Mouse (Mus musculus) stomach, embryonic 14.5 days (tissue): ENCODE measurements around the gene Rnf215. TPM values are rescaled to one million over a fixed set of nuclear protein-coding genes. Genes with fewer than 3 reads are reported as not detected.
A peak's percentile ranks its signal among the peaks of the same experiment; 100 is the strongest.

Source experiments
- ATAC-seq: fragments of 200-750 bp; cut with Nextera tagmentation; 2 replicates; pipeline ENCODE4 v1.8.0; 2017; ENCODE audit warnings: low read depth, moderate TSS enrichment; ENCODE audit not compliant: insufficient number of reproducible peaks, insufficient read depth, low FRiP score
- H3K27ac ChIP-seq: fragments of 300-500 bp; sonication (generic); 2 replicates; pipeline ENCODE4 v1.5.1; 2014; ENCODE audit warnings: mild to moderate bottlenecking, low read length, moderate library complexity, mixed read lengths
- H3K27me3 ChIP-seq: fragments of 300-500 bp; sonication (generic); 2 replicates; pipeline ENCODE4 v1.6.1; 2014; ENCODE audit warnings: low read length, control low read depth, mixed read lengths; ENCODE audit not compliant: control insufficient read depth, insufficient read depth
- H3K36me3 ChIP-seq: fragments of 300-500 bp; sonication (generic); 2 replicates; pipeline ENCODE4 v1.6.1; 2014; ENCODE audit warnings: mild to moderate bottlenecking, control low read depth, low read length, moderate library complexity, mixed read lengths; ENCODE audit not compliant: control insufficient read depth, insufficient read depth
- H3K4me1 ChIP-seq: fragments of 300-500 bp; sonication (generic); 2 replicates; pipeline ENCODE4 v1.6.1; 2014; ENCODE audit warnings: low read length, control low read depth, mixed read lengths; ENCODE audit not compliant: control insufficient read depth, insufficient read depth
- H3K4me2 ChIP-seq: fragments of 300-500 bp; sonication (generic); replicated peaks from 2 replicates; pipeline ENCODE4 v1.6.1; 2014; ENCODE audit warnings: low read depth, low read length, control low read depth
- H3K4me3 ChIP-seq: fragments of 300-500 bp; sonication (generic); 2 replicates; pipeline ENCODE4 v1.5.1; 2014; ENCODE audit warnings: low read depth, low read length, control low read depth
- H3K9ac ChIP-seq: fragments of 300-500 bp; sonication (generic); replicated peaks from 2 replicates; pipeline ENCODE4 v1.6.1; 2014; ENCODE audit warnings: low read depth, mild to moderate bottlenecking, control low read depth, low read length, moderate library complexity, mixed read lengths
- H3K9me3 ChIP-seq: fragments of 300-500 bp; sonication (generic); 2 replicates; pipeline ENCODE4 v1.6.1; 2016; ENCODE audit warnings: low read depth, low read length, control low read depth; ENCODE audit not compliant: control insufficient read depth
- WGBS: fragments of 180-500 bp; shearing (Covaris S2); extraction: QIAGEN DNeasy Blood & Tissue Kit; methylation state at CpG from one replicate; pipeline ENCODE4 v1.1.7; 2014; 5-methylcytosine and 5-hydroxymethylcytosine counted together
- polyA plus RNA-seq: library from polyadenylated mRNA; unstranded; fragments of >200 nt; fragmentation: Nextera tagmentation; extraction: Ambion mirVana; gene quantifications from 2 replicates; pipeline ENCODE4 v1.2.1, GENCODE M21; 2014

Rnf215 gene
- polyA plus RNA-seq, 1 experiment from 2014 or later = 32.3 TPM

DNA sequence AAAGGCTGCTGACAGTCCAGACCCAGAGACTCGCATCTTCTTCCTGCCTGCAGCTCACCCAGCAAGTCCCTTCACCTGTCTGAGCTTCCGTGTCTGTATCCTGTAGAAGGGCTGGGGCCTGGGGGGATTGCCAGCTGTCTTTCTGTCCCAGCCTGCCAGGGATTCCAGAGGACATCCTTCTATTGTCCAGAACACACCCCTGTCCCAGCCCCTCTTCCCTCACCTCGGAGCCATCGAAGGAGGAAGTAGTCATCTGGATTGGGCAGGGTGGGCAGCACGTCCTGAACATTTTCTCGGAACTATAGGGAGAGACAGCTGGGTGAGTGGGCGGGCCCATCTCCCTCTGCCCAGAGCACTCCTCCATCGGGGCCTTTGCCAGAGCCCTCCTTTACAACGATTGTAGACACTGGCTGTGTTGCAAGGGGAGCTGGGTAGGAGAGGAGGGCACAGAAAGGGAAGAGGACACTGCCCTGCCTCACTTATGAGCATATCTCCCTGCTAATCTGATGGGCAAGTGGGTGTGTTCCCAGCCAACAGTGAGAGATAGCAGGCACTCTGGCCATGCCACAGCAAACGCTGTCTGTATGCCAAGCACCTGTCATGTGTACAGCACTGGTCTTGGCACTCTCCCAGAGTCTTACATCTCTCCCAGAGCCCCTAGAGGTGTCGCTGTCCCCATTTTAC is 18.4 kb upstream of the Rnf215 start:
- Histone ChIP-seq H3K4me2 (no peak overlapping the region), H3K27ac (no peak overlapping the region), H3K9me3 (no peaks in the 10 kb centered on the region), H3K4me3 (no peak overlapping the region), H3K9ac (no peak overlapping the region), H3K4me1 (peaks cover 12% of the 10 kb centered on the region; the same call in 1 of the 2 replicates), H3K27me3 (no peaks in the 10 kb centered on the region), H3K36me3 (no peaks in the 10 kb centered on the region)
- ATAC-seq = no peak
- 53% methylated on average over 11 of the region's 11 CpGs for WGBS

DNA sequence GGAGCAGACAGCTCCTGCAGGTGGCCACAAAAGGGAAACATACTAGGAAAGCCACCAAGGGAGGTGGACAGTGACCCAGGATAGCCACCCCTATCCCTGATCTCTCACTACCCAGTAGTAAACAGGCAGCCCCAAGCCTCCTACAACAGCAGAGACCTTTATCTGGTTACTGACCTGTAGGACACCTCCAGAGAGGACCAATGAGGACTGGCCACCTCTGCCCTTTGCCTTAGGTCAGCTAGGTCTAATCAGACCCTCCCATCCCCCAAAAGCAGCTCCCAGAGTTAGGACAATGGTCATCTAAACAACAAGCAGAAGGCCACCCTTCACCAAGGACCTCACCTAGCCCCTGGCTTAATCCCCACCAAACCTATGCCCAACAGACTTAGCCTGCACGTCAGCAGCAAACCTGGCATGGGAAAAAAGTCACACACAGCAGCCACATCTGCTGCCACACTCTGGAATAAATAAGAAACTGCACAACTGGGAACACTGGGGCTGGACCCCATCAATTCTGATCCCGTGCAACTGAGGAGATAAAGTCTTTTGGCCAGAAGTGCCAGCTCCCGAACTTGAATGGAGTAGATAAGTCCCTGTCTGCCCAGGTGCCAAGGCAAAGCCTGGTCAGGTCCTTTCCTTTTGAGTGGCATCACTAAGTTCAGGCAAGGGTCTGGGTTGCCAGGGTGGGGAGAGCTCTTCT is 17.5 kb upstream of the Rnf215 start:
- 24% methylated on average over 3 of the region's 3 CpGs for WGBS
- no peaks in the 10 kb centered on the region for H3K27me3 ChIP-seq
- no peak for ATAC-seq
- peak overlapping the region; percentile 32 for H3K4me3 ChIP-seq
- peak overlapping the region; percentile 94 for H3K4me2 ChIP-seq
- no peak overlapping the region for H3K27ac ChIP-seq
- H3K9ac ChIP-seq = no peak overlapping the region
- H3K36me3 ChIP-seq = no peaks in the 10 kb centered on the region
- no peaks in the 10 kb centered on the region for H3K9me3 ChIP-seq
- peaks cover 12% of the 10 kb centered on the region; the same call in 1 of the 2 replicates for H3K4me1 ChIP-seq

DNA sequence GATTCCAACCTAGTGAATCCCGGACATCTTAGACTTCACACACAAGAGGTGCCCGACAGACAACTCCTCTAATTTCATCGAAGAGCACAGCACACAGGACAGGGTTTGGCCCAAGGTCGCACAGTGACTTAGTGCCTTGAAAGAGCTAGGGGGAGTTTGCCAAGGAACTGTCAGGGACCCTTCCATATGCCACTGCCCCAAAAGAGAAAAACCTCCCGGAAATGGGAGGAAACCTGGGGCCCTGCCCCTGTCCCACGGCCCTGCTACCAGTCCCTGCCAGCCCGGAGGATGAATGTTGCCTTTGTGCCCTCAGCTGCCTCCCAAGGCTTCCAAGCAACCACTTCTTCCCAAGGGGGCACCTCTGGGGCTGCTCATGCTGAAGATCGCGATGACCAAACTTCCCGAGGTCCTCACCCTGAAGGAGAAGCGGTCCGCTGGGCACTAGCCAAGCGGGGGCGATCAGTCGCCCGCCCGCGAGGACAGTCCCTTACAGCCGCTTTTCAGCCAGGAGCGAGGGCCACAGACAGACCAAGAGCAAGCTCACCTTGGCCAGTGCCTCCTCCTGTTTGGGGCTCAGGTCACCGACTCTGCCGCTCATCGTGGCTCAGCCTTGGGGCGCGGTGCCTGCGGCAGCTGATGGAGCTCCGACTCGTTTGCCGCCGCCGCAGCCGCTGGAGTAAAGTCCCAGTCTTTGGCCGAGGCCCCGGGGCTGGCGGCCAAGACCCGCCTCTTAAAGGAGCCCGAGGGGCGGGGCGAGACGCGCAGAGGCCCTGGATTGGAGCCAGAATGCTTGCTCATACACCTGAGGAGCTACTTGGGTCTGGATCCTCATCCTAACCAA is 16.7 kb upstream of the Rnf215 start:
- peak; percentile 16; the same call in 1 of the 2 replicates for ATAC-seq
- 3% methylated on average over 41 of the region's 41 CpGs for WGBS
- Histone ChIP-seq H3K27me3 (no peaks in the 10 kb centered on the region), H3K4me1 (peaks cover 12% of the 10 kb centered on the region; the same call in 1 of the 2 replicates), H3K27ac (no peak overlapping the region), H3K4me2 (peak overlapping the region; percentile 94), H3K9ac (0 out of 2 replicates have a peak overlapping the region, but pooled peaks have one; percentile 18), H3K9me3 (no peaks in the 10 kb centered on the region), H3K36me3 (no peaks in the 10 kb centered on the region), H3K4me3 (peak overlapping the region; percentile 32)

DNA sequence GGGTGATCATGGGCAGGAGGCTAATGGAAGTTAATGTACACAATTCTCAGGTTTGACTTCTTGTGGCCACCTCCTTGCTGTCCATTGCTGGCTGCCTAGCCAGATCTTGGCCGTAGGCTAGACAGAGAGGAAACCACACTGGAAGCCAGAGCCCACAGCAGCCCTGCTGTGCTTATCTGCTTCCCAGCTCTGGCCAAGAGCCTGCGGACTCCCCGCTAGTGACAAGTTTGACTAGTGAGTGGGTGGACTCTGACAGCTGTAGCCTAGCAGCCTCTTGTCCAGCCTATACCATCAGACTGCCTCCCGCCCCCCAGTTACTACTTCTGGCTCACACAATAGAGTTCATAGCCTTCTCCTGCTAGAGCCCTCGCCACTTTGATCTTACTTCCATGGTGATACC is 15.4 kb upstream of the Rnf215 start:
- Histone ChIP-seq H3K27ac (no peak overlapping the region), H3K9me3 (no peaks in the 10 kb centered on the region), H3K9ac (no peak overlapping the region), H3K27me3 (no peaks in the 10 kb centered on the region), H3K4me1 (peaks cover 12% of the 10 kb centered on the region; the same call in 1 of the 2 replicates), H3K36me3 (no peaks in the 10 kb centered on the region), H3K4me2 (no peak overlapping the region), H3K4me3 (no peak overlapping the region)
- 78% methylated on average over 5 of the region's 5 CpGs for WGBS
- ATAC-seq = no peak

DNA sequence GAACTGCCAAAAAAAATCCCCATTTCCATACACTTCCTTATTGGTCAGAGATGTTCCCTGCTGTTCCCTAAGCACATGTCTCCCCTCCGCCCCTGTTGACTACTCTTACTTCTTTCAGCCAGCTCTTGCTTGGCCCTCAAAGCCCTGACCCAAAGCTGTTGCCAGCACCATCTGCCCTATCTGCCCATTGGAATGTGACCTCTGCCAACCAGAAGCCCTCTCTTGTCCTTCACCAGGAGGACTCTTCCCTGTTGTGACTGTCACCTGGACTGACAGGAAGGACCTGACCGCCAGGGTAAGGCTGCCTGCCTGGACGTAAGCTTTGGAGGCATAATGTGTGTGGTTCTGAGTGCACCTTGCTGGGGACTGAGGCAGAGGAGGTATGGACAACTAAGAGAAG is 13.3 kb upstream of the Rnf215 start:
- Histone ChIP-seq H3K4me2 (no peak overlapping the region), H3K4me1 (peaks cover 12% of the 10 kb centered on the region; the same call in 1 of the 2 replicates), H3K4me3 (no peak overlapping the region), H3K9ac (no peak overlapping the region), H3K36me3 (no peaks in the 10 kb centered on the region), H3K27ac (no peak overlapping the region), H3K27me3 (no peaks in the 10 kb centered on the region), H3K9me3 (no peaks in the 10 kb centered on the region)
- 70% methylated on average over 3 of the region's 3 CpGs for WGBS
- no peak for ATAC-seq

DNA sequence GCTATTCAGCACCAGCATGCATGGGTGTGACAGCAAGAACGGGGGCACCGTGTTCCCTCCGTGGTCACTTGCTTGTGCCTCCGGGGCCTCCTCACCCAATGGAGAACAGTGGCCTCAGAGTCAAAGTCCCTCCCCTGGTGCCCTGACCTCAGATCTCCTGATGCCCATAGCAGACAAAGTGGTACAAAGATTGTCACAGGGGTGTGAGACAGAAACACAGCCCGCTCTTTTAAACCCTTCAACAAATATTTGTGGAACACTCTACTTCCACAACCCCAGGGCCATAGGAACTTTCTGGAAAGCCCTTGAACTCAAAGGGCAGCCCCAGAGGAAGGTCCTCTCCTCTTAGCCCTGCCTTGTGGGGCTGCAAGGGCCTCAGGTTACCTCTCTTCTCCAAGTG is 12.8 kb upstream of the Rnf215 start:
- 66% methylated on average over 5 of the region's 5 CpGs for WGBS
- Histone ChIP-seq H3K4me3 (no peak overlapping the region), H3K36me3 (no peaks in the 10 kb centered on the region), H3K4me2 (no peak overlapping the region), H3K27ac (no peak overlapping the region), H3K4me1 (peaks cover 12% of the 10 kb centered on the region; the same call in 1 of the 2 replicates), H3K27me3 (no peaks in the 10 kb centered on the region), H3K9ac (no peak overlapping the region), H3K9me3 (0 out of 2 replicates have a peak, but pooled peaks cover 3% of the 10 kb centered on the region)
- no peak for ATAC-seq

DNA sequence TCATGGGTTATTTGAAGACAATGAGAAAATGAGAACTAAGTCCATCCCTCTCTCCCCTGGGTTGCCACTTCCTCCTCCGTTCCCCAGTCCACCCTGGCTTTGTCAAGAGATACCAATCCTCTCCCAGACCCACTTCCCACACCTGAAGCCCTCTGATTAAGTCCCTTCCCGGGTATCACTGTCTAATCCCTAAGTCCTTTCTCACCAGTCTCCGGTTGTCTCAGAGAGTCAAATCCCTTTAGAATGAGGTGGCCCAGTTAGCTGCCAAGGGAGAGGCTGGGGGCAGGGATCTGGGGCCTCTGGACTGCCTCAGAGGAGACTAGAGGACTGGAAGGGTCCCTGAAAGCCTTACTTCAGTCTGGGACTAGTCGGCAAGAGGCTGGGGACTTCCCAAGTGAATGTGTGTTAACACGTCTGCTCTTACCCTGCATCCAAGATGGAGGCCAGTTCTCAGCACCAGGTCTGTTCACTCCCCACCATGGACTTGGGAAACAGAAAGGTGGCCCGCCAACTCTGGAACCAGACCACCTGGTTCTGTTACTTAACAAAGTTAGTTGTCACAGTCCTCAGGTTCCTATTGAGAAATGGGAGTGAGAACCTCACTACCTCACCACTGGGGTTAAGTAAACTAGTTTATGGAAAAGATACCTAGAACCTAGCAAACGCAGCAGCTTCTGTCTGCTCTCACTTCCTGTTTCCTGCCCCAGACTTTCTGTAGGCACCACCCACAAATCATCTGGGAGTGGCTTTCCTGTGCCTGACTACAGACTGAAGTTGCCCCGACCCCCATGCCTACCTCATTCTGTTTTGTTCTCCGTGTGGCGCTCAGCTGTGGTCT is 12.0 kb upstream of the Rnf215 start, which contains the start of gene Sec14l2:
Gene Sec14l2, minus strand, starts transcription at position 674 of the 838 bp plus-strand sequence.
- ATAC-seq = no peak

More for the DNA sequence above, 12.0 kb upstream of the Rnf215 start, which contains the start of gene Sec14l2:
- no peak within 1 kb of the TSS for H3K4me2 ChIP-seq
- H3K9ac ChIP-seq = no peak within 1 kb of the TSS
- no peak within 1 kb of the TSS for H3K27ac ChIP-seq
- 0 out of 2 replicates have a peak, but pooled peaks cover 3% of the 10 kb centered on the region for H3K9me3 ChIP-seq
- no peaks in the 10 kb centered on the region for H3K36me3 ChIP-seq
- no peaks in the 10 kb centered on the region for H3K27me3 ChIP-seq
- no peak within 1 kb of the TSS for H3K4me3 ChIP-seq
- 72% methylated on average over 10 of the region's 10 CpGs for WGBS
- H3K4me1 ChIP-seq = peaks cover 8% of the 10 kb centered on the region; the same call in 1 of the 2 replicates
